Mouse (Mus musculus): Measurements from ENCODE around the gene Mfap3. TPM values are rescaled to one million over a fixed set of nuclear protein-coding genes. Genes with fewer than 3 reads are reported as not detected.
"Not testable (repeated sequence)": the region's sequence is repeated elsewhere in the genome, so short reads cannot be mapped to it uniquely, and the experiment has no call there.

Mfap3 gene
- polyA plus RNA-seq, 1 experiment from 2014 or later = 39.0 TPM

DNA sequence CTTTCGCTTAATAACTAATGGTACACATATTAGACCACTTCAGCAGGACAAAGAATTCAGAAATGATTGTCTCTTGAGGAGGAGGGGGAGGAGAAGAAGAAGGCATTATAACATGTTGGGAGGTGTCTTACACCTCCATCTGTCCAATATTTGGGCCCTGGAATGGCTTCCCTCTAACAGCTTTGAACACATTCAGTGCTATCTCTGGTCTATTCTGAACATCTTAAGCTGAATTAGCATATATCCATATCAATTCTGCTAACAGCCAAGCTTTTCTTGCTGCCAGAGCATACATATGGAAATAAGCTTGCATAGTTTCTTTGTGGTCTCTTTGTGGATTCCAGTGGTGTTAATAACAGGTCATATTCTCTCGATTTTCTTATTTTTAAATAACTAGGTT lies 22.2 kb downstream of the Mfap3 start:
- no peak for ATAC-seq (ENCODE audit: insufficient read depth, low FRiP score)
- Histone ChIP-seq H3K9ac (ENCODE audit: low read length) (no peak overlapping the region), H3K9me3 (replicated peaks; ENCODE audit: control insufficient read depth, low read length) (no peaks in the 10 kb centered on the region), H3K4me2 (ENCODE audit: low read depth, low read length) (no peak overlapping the region), H3K4me3 (replicated peaks; ENCODE audit: low read length) (no peak overlapping the region), H3K27ac (ENCODE audit: low read length) (no peak overlapping the region), H3K4me1 (ENCODE audit: control insufficient read depth, insufficient read depth, low read length) (no peaks in the 10 kb centered on the region), H3K27me3 (ENCODE audit: control insufficient read depth, insufficient read depth, low read length) (no peaks in the 10 kb centered on the region), H3K36me3 (ENCODE audit: control insufficient read depth, insufficient read depth, low read length) (no peaks in the 10 kb centered on the region)
- 92% methylated on average over 2 of the region's 2 CpGs for WGBS

DNA sequence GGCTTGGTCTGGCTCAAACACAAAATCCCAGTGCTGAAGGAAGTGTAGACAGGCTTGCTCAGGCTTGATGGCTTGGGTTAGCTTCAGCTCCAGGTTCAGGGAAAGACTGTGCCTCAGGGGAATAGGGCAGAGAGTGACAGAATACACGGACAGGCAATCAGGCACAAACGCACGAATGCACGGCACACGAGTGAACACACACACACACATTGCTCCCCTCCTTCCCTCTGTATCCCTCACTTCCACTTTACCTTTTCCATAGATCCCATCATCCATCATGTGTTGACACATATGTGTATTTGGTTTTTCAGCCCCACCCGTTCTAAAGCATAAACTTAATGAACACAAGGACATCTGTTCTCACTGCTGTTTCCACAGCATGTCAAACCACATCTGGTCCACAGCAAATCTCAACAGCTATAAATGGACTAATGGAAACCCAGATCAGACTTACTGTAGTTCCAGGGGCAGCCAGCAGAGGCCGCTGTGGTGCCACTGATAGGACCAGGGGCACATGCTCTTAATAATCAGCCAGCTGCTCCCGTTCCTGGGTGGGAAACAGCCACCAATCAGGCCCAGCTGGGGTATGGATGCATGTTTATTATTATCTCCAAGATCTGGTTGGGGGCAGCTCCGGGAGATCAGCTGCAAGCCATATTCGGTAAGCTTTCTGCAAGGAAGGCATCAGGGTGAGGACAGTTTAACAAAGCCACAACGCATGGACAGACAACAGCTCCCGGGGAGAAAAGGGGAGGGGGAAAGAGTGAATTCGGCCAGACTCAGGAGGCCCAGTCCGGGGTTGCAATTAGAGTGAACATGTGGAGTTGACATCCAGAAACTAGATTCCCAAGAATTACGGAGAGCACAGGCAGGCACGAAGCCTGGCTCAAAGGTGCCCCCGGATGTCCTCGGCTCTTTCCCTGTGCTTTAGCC lies 30.4 kb downstream of the Mfap3 start:
- no peaks in the 10 kb centered on the region for H3K4me1 ChIP-seq (ENCODE audit: control insufficient read depth, insufficient read depth, low read length)
- peak overlapping the region; percentile 46 for H3K4me2 ChIP-seq (ENCODE audit: low read depth, low read length)
- no peaks in the 10 kb centered on the region for H3K27me3 ChIP-seq (ENCODE audit: control insufficient read depth, insufficient read depth, low read length)
- H3K27ac ChIP-seq (ENCODE audit: low read length) = peak overlapping the region; percentile 0; the same call in 1 of the 2 replicates
- H3K36me3 ChIP-seq (ENCODE audit: control insufficient read depth, insufficient read depth, low read length) = no peaks in the 10 kb centered on the region
- WGBS = 28% methylated on average over 18 of the region's 18 CpGs
- peak; percentile 77; the same call in 1 of the 2 replicates for ATAC-seq (ENCODE audit: insufficient read depth, low FRiP score)
- H3K9ac ChIP-seq (ENCODE audit: low read length) = peak overlapping the region; percentile 51
- no peaks in the 10 kb centered on the region for H3K9me3 ChIP-seq (replicated peaks; ENCODE audit: control insufficient read depth, low read length)
- H3K4me3 ChIP-seq (replicated peaks; ENCODE audit: low read length) = no peak overlapping the region

GRCm38 (mm10) chr11:57550230-57550629 lies 31.8 kb downstream of the Mfap3 start:
- H3K27me3 ChIP-seq (ENCODE audit: control insufficient read depth, insufficient read depth, low read length) = no peaks in the 10 kb centered on the region
- no peaks in the 10 kb centered on the region for H3K9me3 ChIP-seq (replicated peaks; ENCODE audit: control insufficient read depth, low read length)
- no peaks in the 10 kb centered on the region for H3K36me3 ChIP-seq (ENCODE audit: control insufficient read depth, insufficient read depth, low read length)
- no peak overlapping the region for H3K9ac ChIP-seq (ENCODE audit: low read length)
- no peak overlapping the region for H3K4me2 ChIP-seq (ENCODE audit: low read depth, low read length)
- no peak overlapping the region for H3K4me3 ChIP-seq (replicated peaks; ENCODE audit: low read length)
- WGBS = 100% methylated on average over 2 of the region's 2 CpGs
- ATAC-seq (ENCODE audit: insufficient read depth, low FRiP score) = no peak
- H3K4me1 ChIP-seq (ENCODE audit: control insufficient read depth, insufficient read depth, low read length) = no peaks in the 10 kb centered on the region
- no peak overlapping the region for H3K27ac ChIP-seq (ENCODE audit: low read length)

GRCm38 (mm10) chr11:57551016-57551415 lies 32.6 kb downstream of the Mfap3 start:
- Histone ChIP-seq H3K4me1 (ENCODE audit: control insufficient read depth, insufficient read depth, low read length) (no peaks in the 10 kb centered on the region), H3K9me3 (replicated peaks; ENCODE audit: control insufficient read depth, low read length) (no peaks in the 10 kb centered on the region), H3K27ac (ENCODE audit: low read length) (no peak overlapping the region), H3K4me2 (ENCODE audit: low read depth, low read length) (no peak overlapping the region), H3K27me3 (ENCODE audit: control insufficient read depth, insufficient read depth, low read length) (no peaks in the 10 kb centered on the region), H3K4me3 (replicated peaks; ENCODE audit: low read length) (no peak overlapping the region), H3K36me3 (ENCODE audit: control insufficient read depth, insufficient read depth, low read length) (no peaks in the 10 kb centered on the region), H3K9ac (ENCODE audit: low read length) (no peak overlapping the region)
- WGBS = 76% methylated on average over 8 of the region's 8 CpGs
- no peak for ATAC-seq (ENCODE audit: insufficient read depth, low FRiP score)

DNA sequence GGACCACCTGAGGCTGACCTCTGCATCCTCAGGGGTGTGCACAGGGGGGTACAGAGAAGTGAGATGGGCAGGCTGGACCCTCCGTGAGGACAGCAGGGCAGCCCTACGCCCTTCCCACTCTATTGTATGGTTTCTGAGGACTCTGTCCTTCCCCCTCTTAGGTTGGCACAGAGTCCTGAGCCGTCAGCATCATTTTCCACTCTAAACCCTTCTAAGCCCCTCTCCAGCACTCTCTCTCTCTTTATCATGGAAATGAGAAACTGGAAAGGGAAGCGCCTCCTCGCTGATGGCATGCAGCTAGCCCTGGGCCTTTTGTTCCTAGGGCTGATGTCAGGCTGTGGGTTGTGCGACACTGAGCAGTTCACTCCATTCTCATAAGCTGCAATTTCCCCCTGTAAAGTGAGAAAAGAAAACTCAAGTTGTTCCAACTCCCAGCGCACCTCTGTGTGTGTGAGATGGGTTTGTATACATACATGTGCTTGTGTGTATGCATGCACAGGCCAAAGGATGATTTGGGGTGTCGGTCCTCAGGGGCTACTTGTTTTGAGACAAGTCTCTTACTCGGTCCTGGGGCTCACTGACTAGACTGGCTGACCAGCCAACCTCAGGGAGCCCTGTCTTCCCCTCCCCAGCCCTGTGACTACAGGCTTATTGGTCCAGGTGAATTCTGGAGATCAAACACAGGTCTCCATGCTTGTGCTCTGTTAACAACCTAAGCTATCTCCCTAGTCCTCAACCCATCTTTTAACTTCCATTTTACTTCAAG lies 34.7 kb downstream of the Mfap3 start:
- WGBS = 69% methylated on average over 9 of the region's 9 CpGs
- H3K9me3 ChIP-seq (replicated peaks; ENCODE audit: control insufficient read depth, low read length) = no peaks in the 10 kb centered on the region
- no peak overlapping the region for H3K4me3 ChIP-seq (replicated peaks; ENCODE audit: low read length)
- no peaks in the 10 kb centered on the region for H3K27me3 ChIP-seq (ENCODE audit: control insufficient read depth, insufficient read depth, low read length)
- H3K27ac ChIP-seq (ENCODE audit: low read length) = no peak overlapping the region
- H3K4me1 ChIP-seq (ENCODE audit: control insufficient read depth, insufficient read depth, low read length) = no peaks in the 10 kb centered on the region
- ATAC-seq (ENCODE audit: insufficient read depth, low FRiP score) = no peak
- H3K36me3 ChIP-seq (ENCODE audit: control insufficient read depth, insufficient read depth, low read length) = no peaks in the 10 kb centered on the region
- H3K9ac ChIP-seq (ENCODE audit: low read length) = no peak overlapping the region
- no peak overlapping the region for H3K4me2 ChIP-seq (ENCODE audit: low read depth, low read length)

GRCm38 (mm10) chr11:57557936-57558335 lies 39.5 kb downstream of the Mfap3 start:
- H3K27me3 ChIP-seq (ENCODE audit: control insufficient read depth, insufficient read depth, low read length); H3K4me3 ChIP-seq (replicated peaks; ENCODE audit: low read length); H3K9me3 ChIP-seq (replicated peaks; ENCODE audit: control insufficient read depth, low read length); H3K27ac ChIP-seq (ENCODE audit: low read length); H3K36me3 ChIP-seq (ENCODE audit: control insufficient read depth, insufficient read depth, low read length); H3K9ac ChIP-seq (ENCODE audit: low read length); H3K4me1 ChIP-seq (ENCODE audit: control insufficient read depth, insufficient read depth, low read length); ATAC-seq (ENCODE audit: insufficient read depth, low FRiP score); H3K4me2 ChIP-seq (ENCODE audit: low read depth, low read length): not testable (repeated sequence)
- WGBS = 90% methylated on average over 9 of the region's 10 CpGs

DNA sequence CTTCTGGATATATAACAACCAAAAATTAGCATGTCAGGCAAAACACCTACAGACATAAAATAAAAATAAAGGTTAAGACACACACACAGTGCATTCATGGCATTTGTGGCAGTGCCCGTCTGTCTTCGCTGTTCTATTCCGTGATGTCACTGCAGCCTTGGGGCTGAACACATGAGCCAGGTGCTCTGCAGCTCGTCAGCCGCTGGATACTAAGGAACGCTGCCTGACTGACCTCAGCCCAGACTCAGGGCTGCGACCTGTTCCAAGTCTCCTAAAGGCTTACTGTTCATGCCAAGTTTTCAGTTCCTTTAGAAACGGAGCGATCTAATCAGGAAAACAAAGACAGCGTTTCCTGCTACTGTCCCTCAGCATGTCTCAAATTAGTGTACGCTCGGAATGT lies 46.1 kb downstream of the Mfap3 start:
- Histone ChIP-seq H3K27ac (ENCODE audit: low read length) (no peak overlapping the region), H3K4me1 (ENCODE audit: control insufficient read depth, insufficient read depth, low read length) (no peaks in the 10 kb centered on the region), H3K4me2 (ENCODE audit: low read depth, low read length) (no peak overlapping the region), H3K36me3 (ENCODE audit: control insufficient read depth, insufficient read depth, low read length) (no peaks in the 10 kb centered on the region), H3K9ac (ENCODE audit: low read length) (no peak overlapping the region), H3K27me3 (ENCODE audit: control insufficient read depth, insufficient read depth, low read length) (no peaks in the 10 kb centered on the region), H3K4me3 (replicated peaks; ENCODE audit: low read length) (no peak overlapping the region), H3K9me3 (replicated peaks; ENCODE audit: control insufficient read depth, low read length) (no peaks in the 10 kb centered on the region)
- ATAC-seq (ENCODE audit: insufficient read depth, low FRiP score) = no peak
- 53% methylated on average over 12 of the region's 12 CpGs for WGBS

GRCm38 (mm10) chr11:57566091-57567035 lies 47.9 kb downstream of the Mfap3 start:
- H3K36me3 ChIP-seq (ENCODE audit: control insufficient read depth, insufficient read depth, low read length) = no peaks in the 10 kb centered on the region
- ATAC-seq (ENCODE audit: insufficient read depth, low FRiP score) = no peak
- no peaks in the 10 kb centered on the region for H3K4me1 ChIP-seq (ENCODE audit: control insufficient read depth, insufficient read depth, low read length)
- H3K4me3 ChIP-seq (replicated peaks; ENCODE audit: low read length) = no peak overlapping the region
- H3K4me2 ChIP-seq (ENCODE audit: low read depth, low read length) = no peak overlapping the region
- H3K9ac ChIP-seq (ENCODE audit: low read length) = no peak overlapping the region
- WGBS = 39% methylated on average over 18 of the region's 18 CpGs
- peaks cover 5% of the 10 kb centered on the region; the same call in 1 of the 2 replicates for H3K9me3 ChIP-seq (replicated peaks; ENCODE audit: control insufficient read depth, low read length)
- no peaks in the 10 kb centered on the region for H3K27me3 ChIP-seq (ENCODE audit: control insufficient read depth, insufficient read depth, low read length)
- no peak overlapping the region for H3K27ac ChIP-seq (ENCODE audit: low read length)
